Mouse (Mus musculus) ES-Bruce4 (cell line): Measurements from ENCODE around the gene Trim68.

Experiments
- CTCF ChIP-seq: IDR thresholded peaks from one replicate; pipeline ENCODE4 v1.8.1; 2011; ENCODE audit warnings: low read depth, low read length
- EP300 ChIP-seq: IDR thresholded peaks from 2 replicates; pipeline ENCODE4 v1.6.1; 2011; ENCODE audit warnings: low read depth, low read length; ENCODE audit not compliant: insufficient read depth
- POLR2A ChIP-seq: IDR thresholded peaks from one replicate; pipeline ENCODE4 v1.8.1; 2011; ENCODE audit warnings: low read length; ENCODE audit not compliant: insufficient read depth

- no peak for TF ChIP-seq CTCF
- TF ChIP-seq POLR2A: no peak
- no peak for TF ChIP-seq EP300
Measured at GRCm38 (mm10) chr7:102636665-102637064, 50.5 kb downstream of the Trim68 start.
